Mouse (Mus musculus): ENCODE data around the gene Chpt1.
"Not testable (repeated sequence)": the region's sequence is repeated elsewhere in the genome, so short reads cannot be mapped to it uniquely, and the experiment has no call there.

Chpt1 gene

GRCm38 (mm10) chr10:88494959-88495587 is 8.8 kb downstream of the Chpt1 start:
- no peak for DNase-seq

- DNase-seq: no peak
Measured at GRCm38 (mm10) chr10:88492658-88493057, 11.2 kb downstream of the Chpt1 start.

GRCm38 (mm10) chr10:88491632-88492031 is 12.2 kb downstream of the Chpt1 start:
- no peak for DNase-seq

GRCm38 (mm10) chr10:88488629-88489028 is 15.2 kb downstream of the Chpt1 start:
- DNase-seq: no peak

- DNase-seq: not testable (repeated sequence)
Measured at GRCm38 (mm10) chr10:88482866-88483265, 21.0 kb downstream of the Chpt1 start.

GRCm38 (mm10) chr10:88460122-88460820 is 43.6 kb downstream of the Chpt1 start:
- DNase-seq: no peak

- no peak for DNase-seq
Measured at GRCm38 (mm10) chr10:88459502-88459992, 44.3 kb downstream of the Chpt1 start, which contains the start of gene Sycp3. TSS of gene Sycp3 (plus strand) at chr10:88459569.

- no peak for DNase-seq
Measured at GRCm38 (mm10) chr10:88457816-88458215, 46.1 kb downstream of the Chpt1 start.

GRCm38 (mm10) chr10:88451990-88452389 is 51.9 kb downstream of the Chpt1 start:
- DNase-seq: no peak

- peak; percentile 28 for DNase-seq
Measured at GRCm38 (mm10) chr10:88451221-88451620, 52.7 kb downstream of the Chpt1 start.

- no peak for DNase-seq
Measured at GRCm38 (mm10) chr10:88441224-88441623, 62.6 kb downstream of the Chpt1 start.

GRCm38 (mm10) chr10:88427998-88428397 is 75.9 kb downstream of the Chpt1 start:
- no peak for DNase-seq

- no peak for DNase-seq
Measured at GRCm38 (mm10) chr10:88426896-88427295, 77.0 kb downstream of the Chpt1 start.

GRCm38 (mm10) chr10:88426158-88426816 is 77.6 kb downstream of the Chpt1 start:
- peak; percentile 53 for DNase-seq

- DNase-seq: no peak
Measured at GRCm38 (mm10) chr10:88420655-88421435, 83.0 kb downstream of the Chpt1 start.

- no peak for DNase-seq
Measured at GRCm38 (mm10) chr10:88420141-88420541, 83.7 kb downstream of the Chpt1 start.

- no peak for DNase-seq
Measured at GRCm38 (mm10) chr10:88417686-88418085, 86.2 kb downstream of the Chpt1 start.

- no peak for DNase-seq
Measured at GRCm38 (mm10) chr10:88412290-88412995, 91.4 kb downstream of the Chpt1 start.

GRCm38 (mm10) chr10:88409751-88410150 is 94.1 kb downstream of the Chpt1 start:
- DNase-seq: no peak

- DNase-seq: no peak
Measured at GRCm38 (mm10) chr10:88407875-88408631, 95.8 kb downstream of the Chpt1 start.

- DNase-seq: peak; percentile 17
Measured at GRCm38 (mm10) chr10:88405812-88406211, 98.1 kb downstream of the Chpt1 start.

All from cerebellum, adult 8-10 months (tissue).